Mouse (Mus musculus): Measurements from ENCODE around the gene Tead1.

DNA sequence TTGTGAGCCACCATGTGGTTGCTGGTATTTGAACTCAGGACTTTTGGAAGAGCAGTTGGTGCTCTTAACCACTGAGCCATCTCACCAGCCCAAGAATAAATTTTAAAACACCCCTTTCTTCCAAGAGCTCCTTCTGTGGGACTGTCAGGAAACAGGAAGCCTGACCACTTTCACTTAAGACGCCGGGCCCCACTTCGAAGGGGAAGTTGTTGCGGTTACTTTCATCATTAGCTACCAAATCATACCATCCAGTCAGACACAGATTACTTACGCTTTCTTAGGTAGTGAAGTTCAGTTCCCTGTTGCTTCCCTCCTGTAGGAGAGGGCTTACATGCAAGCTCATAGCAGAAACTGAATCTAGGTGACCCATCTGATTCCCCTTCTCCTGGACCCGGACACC lies 180.8 kb downstream of the Tead1 start:
- TF ChIP-seq CTCF (IDR thresholded peaks at IDR 0.05; ENCODE audit: low read depth): no peak
- no peak for TF ChIP-seq EP300 (IDR thresholded peaks at IDR 0.05; ENCODE audit: low read depth)

All from liver, postnatal 0 days (tissue).